ENCODE assay signal across 10 mouse cellular contexts in the genomic region with DNA sequence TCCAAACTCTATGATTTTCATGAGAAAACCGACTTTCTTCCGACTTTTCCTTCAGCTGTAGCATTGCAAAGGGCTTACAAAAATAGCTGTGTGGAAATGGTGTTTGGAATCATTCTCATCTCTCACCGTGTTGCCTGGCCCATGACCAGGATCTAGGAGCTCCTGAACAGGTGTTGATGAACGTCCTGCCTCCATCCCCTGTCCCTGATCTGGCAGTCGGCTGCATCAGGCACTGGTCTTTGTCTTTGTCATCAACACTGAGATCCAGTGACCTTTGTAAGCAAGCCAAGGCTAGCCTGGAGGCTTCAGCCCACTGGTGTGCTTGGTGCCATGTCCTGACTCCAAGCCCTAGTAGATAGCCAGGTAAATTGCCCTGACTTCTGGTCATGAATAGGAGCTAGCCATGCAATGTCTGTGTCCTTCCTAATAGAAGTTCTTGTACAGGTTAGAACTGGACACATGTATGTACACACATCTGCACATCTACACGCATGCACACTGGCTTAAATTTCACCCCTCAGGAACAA. TPM values are rescaled to one million over a fixed set of nuclear protein-coding genes. Genes with fewer than 3 reads are reported as not detected.
DNase-seq lines count a peak whose midpoint lies in the region; ATAC-seq and TF ChIP-seq lines count a peak whose summit lies in the region.
"Had no signal": no experiment of that assay in that cellular context is flagged by ENCODE, and none has a peak within 500 bp of the region (broad histone marks: within the 10 kb centered on the region; RNA-seq: fewer than 3 reads in every experiment).

No protein-coding gene starts in this region.

- DNase-seq in cerebellum, adult 18-20 months = peak; percentile 45 to 49
- DNase-seq in intestine, embryonic 14.5 days (ENCODE audit: low spot score) = peak; percentile 50
- DNase-seq in right cerebral cortex, postnatal 14 days = no peak
- no peak for DNase-seq in layer of hippocampus, postnatal 14 days (ENCODE audit: low spot score in 2 of 2)

- H3K27me3 ChIP-seq in intestine, embryonic 14.5 days (replicated peaks; ENCODE audit: control insufficient read depth, insufficient read depth, low read length) = no peaks in the 10 kb centered on the region
- no peaks in the 10 kb centered on the region for H3K27me3 ChIP-seq in intestine, postnatal 0 days (replicated peaks; ENCODE audit: control insufficient read depth, insufficient read depth, low read length)
- no peaks in the 10 kb centered on the region for H3K27me3 ChIP-seq in C2C12 (ENCODE audit: control insufficient read depth, insufficient read depth, insufficient read length)
- H3K27me3 ChIP-seq in intestine, embryonic 16.5 days (replicated peaks; ENCODE audit: control insufficient read depth, insufficient read depth, low read length) = no peaks in the 10 kb centered on the region
- H3K27me3 ChIP-seq: Patski had no signal

- H3ac ChIP-seq in C2C12 (ENCODE audit: control insufficient read depth, insufficient read length, low read depth) = no peak overlapping the region

- H3K27ac ChIP-seq in intestine, embryonic 14.5 days (ENCODE audit: low read depth) = peak overlapping the region; percentile 88; the same call in 1 of the 2 replicates
- H3K27ac ChIP-seq in intestine, postnatal 0 days (ENCODE audit: low read depth, low read length) = no peak overlapping the region
- peak overlapping the region; percentile 87 for H3K27ac ChIP-seq in intestine, embryonic 16.5 days (ENCODE audit: low read length)

- H3K4me2 ChIP-seq in intestine, embryonic 14.5 days (ENCODE audit: low read length) = no peak overlapping the region
- H3K4me2 ChIP-seq in intestine, postnatal 0 days (replicated peaks; ENCODE audit: low read depth) = no peak overlapping the region
- H3K4me2 ChIP-seq in intestine, embryonic 16.5 days (ENCODE audit: low read depth, low read length) = no peak overlapping the region

- peaks cover 52% of the 10 kb centered on the region for H3K79me3 ChIP-seq in C2C12 (ENCODE audit: low read depth)

- 74% methylated on average over 6 of the region's 6 CpGs for WGBS in intestine, embryonic 14.5 days
- 81% methylated on average over 6 of the region's 6 CpGs for WGBS in intestine, postnatal 0 days
- WGBS in intestine, embryonic 16.5 days = 71% methylated on average over 6 of the region's 6 CpGs

- no peak overlapping the region for H3K9ac ChIP-seq in intestine, embryonic 14.5 days (ENCODE audit: low read length)
- H3K9ac ChIP-seq in intestine, postnatal 0 days (ENCODE audit: low read depth, low read length) = no peak overlapping the region
- H3K9ac ChIP-seq in intestine, embryonic 16.5 days (ENCODE audit: low read depth, low read length) = no peak overlapping the region

- H3K9me3 ChIP-seq in intestine, embryonic 14.5 days (ENCODE audit: control insufficient read depth, low read length) = no peaks in the 10 kb centered on the region
- H3K9me3 ChIP-seq in intestine, postnatal 0 days (ENCODE audit: control insufficient read depth) = no peaks in the 10 kb centered on the region
- H3K9me3 ChIP-seq in intestine, embryonic 16.5 days (ENCODE audit: control insufficient read depth, low read length) = no peaks in the 10 kb centered on the region

- TF ChIP-seq CTCF in intestine, postnatal 0 days (IDR thresholded peaks at IDR 0.05; ENCODE audit: low read depth) = no peak
- TF ChIP-seq CTCF in C2C12 (IDR thresholded peaks at IDR 0.05; ENCODE audit: control insufficient read depth, insufficient read depth, insufficient read length) = no peak

- peaks cover 67% of the 10 kb centered on the region for H3K79me2 ChIP-seq in C2C12 (ENCODE audit: control insufficient read depth, insufficient read depth)

- H3K4me3 ChIP-seq in intestine, embryonic 14.5 days (ENCODE audit: low read depth, low read length) = no peak overlapping the region
- H3K4me3 ChIP-seq in intestine, postnatal 0 days (ENCODE audit: low read depth, low read length) = no peak overlapping the region
- H3K4me3 ChIP-seq in C2C12 (ENCODE audit: insufficient read depth, poor library complexity, severe bottlenecking) = no peak overlapping the region
- H3K4me3 ChIP-seq in intestine, embryonic 16.5 days (ENCODE audit: low read length) = no peak overlapping the region
- H3K4me3 ChIP-seq: erythroblast, embryonic 14.5 days had no signal

- H3K36me3 ChIP-seq in intestine, embryonic 14.5 days (ENCODE audit: control insufficient read depth, insufficient read depth, low read length) = peaks cover 33% of the 10 kb centered on the region
- H3K36me3 ChIP-seq in intestine, postnatal 0 days (ENCODE audit: control insufficient read depth, insufficient read depth) = no peaks in the 10 kb centered on the region; the same call in 1 of the 2 replicates
- H3K36me3 ChIP-seq in C2C12 (ENCODE audit: control insufficient read depth, insufficient read depth) = peaks cover 61% of the 10 kb centered on the region
- 0 out of 2 replicates have a peak, but pooled peaks cover 7% of the 10 kb centered on the region for H3K36me3 ChIP-seq in intestine, embryonic 16.5 days (ENCODE audit: control insufficient read depth, insufficient read depth, low read length)

- peaks cover 31% of the 10 kb centered on the region for H3K4me1 ChIP-seq in intestine, embryonic 14.5 days (replicated peaks; ENCODE audit: control insufficient read depth, insufficient read depth, low read length)
- no peaks in the 10 kb centered on the region for H3K4me1 ChIP-seq in intestine, postnatal 0 days (replicated peaks; ENCODE audit: control insufficient read depth, insufficient read depth, low read length)
- peaks cover 26% of the 10 kb centered on the region for H3K4me1 ChIP-seq in intestine, embryonic 16.5 days (ENCODE audit: control insufficient read depth, insufficient read depth, low read length)

- no peak for ATAC-seq in cerebellum, adult (ENCODE audit: insufficient number of reproducible peaks, low FRiP score, low TSS enrichment)
- no peak for ATAC-seq in intestine, embryonic 14.5 days (replicated peaks; ENCODE audit: low FRiP score, low TSS enrichment, low read depth)
- ATAC-seq in intestine, postnatal 0 days = no peak
- ATAC-seq in intestine, embryonic 16.5 days = no peak

TF ChIP-seq in C2C12, 6 proteins besides CTCF, POLR2A, EP300 and RAD21:
- TF ChIP-seq MYOD1 (IDR thresholded peaks at IDR 0.05; ENCODE audit: control insufficient read depth, insufficient read length, low read depth) (peak; percentile 49), MYOG (IDR thresholded peaks at IDR 0.05; ENCODE audit: control insufficient read depth, extremely low read depth, insufficient read length) (no peak)

RNA-seq across cellular contexts. Expression of gene Fstl1, which starts 12.8 kb away (rescaled TPM):
- 307 and 342 TPM in 2 replicates for polyA plus RNA-seq in intestine, embryonic 14.5 days (2014; fragmentation: Nextera tagmentation; extraction: Ambion mirVana)
- polyA plus RNA-seq in intestine, postnatal 0 days (2015; fragmentation: Nextera tagmentation; extraction: Ambion mirVana) = 125 and 139 TPM in 2 replicates
- 153 TPM for polyA plus RNA-seq in C2C12 (2012; fragmentation: generic; extraction: Trizol)
- polyA plus RNA-seq in intestine, embryonic 16.5 days (2015; fragmentation: Nextera tagmentation; extraction: Ambion mirVana) = 208 and 225 TPM in 2 replicates
- 10 to 100 TPM; 49.7 to 58.0 TPM for total RNA-seq in layer of hippocampus, postnatal 14 days (2021)

Comparison
In these comparisons a context has a peak if more than half of its experiments do, and no peak if none do; other contexts are left out.
1. DNase-seq: peak in cerebellum, adult 18-20 months (2 of 2) and intestine, embryonic 14.5 days (single experiment); none in right cerebral cortex, postnatal 14 days (single experiment) and layer of hippocampus, postnatal 14 days (0 of 2).